Mouse (Mus musculus) hindbrain, embryonic 13.5 days (tissue): ENCODE data around the gene Pycr1. TPM values are rescaled to one million over a fixed set of nuclear protein-coding genes. Genes with fewer than 3 reads are reported as not detected.

Experiments
- ATAC-seq: fragments of 200-750 bp; cut with Nextera tagmentation; 2 replicates; pipeline ENCODE4 v1.8.0; 2017; ENCODE audit warnings: moderate TSS enrichment; ENCODE audit not compliant: low FRiP score
- H3K27ac ChIP-seq: fragments of 300-500 bp; sonication (generic); 2 replicates; pipeline ENCODE4 v1.5.1; 2015; ENCODE audit warnings: inconsistent platforms, mild to moderate bottlenecking, moderate library complexity
- H3K27me3 ChIP-seq: fragments of 300-500 bp; sonication (generic); 2 replicates; pipeline ENCODE4 v1.6.1; 2015; ENCODE audit warnings: mild to moderate bottlenecking, inconsistent platforms
- H3K36me3 ChIP-seq: fragments of 300-500 bp; sonication (generic); 2 replicates; pipeline ENCODE4 v1.6.1; 2015; ENCODE audit warnings: mild to moderate bottlenecking, inconsistent platforms
- H3K4me1 ChIP-seq: fragments of 300-500 bp; sonication (generic); replicated peaks from 2 replicates; pipeline ENCODE4 v1.6.1; 2015; ENCODE audit warnings: inconsistent platforms
- H3K4me2 ChIP-seq: fragments of 300-500 bp; sonication (generic); 2 replicates; pipeline ENCODE4 v1.6.1; 2015; ENCODE audit warnings: inconsistent platforms, mild to moderate bottlenecking, moderate library complexity
- H3K4me3 ChIP-seq: fragments of 300-500 bp; sonication (generic); 2 replicates; pipeline ENCODE4 v1.5.1; 2015; ENCODE audit warnings: mild to moderate bottlenecking, inconsistent platforms
- H3K9ac ChIP-seq: fragments of 300-500 bp; sonication (generic); 2 replicates; pipeline ENCODE4 v1.6.1; 2015; ENCODE audit warnings: mild to moderate bottlenecking, inconsistent platforms
- H3K9me3 ChIP-seq: fragments of 300-500 bp; sonication (generic); 2 replicates; pipeline ENCODE4 v1.6.1; 2016; ENCODE audit warnings: inconsistent platforms
- WGBS: fragments of 180-500 bp; shearing (Covaris S2); methylation state at CpG from one replicate; pipeline ENCODE4 v1.1.7; 2015; 5-methylcytosine and 5-hydroxymethylcytosine counted together
- polyA plus RNA-seq: library from polyadenylated mRNA; unstranded; fragments of >200 nt; fragmentation: Nextera tagmentation; extraction: Ambion mirVana; gene quantifications from 2 replicates; pipeline ENCODE4 v1.2.1, GENCODE M21; 2015

The Pycr1 gene
- polyA plus RNA-seq, 1 experiment from 2014 or later: 23.3 TPM

GRCm38 (mm10) chr11:120609250-120609649 is 34.3 kb downstream of the Pycr1 start:
- no peak; the same call in 1 of the 2 replicates for ATAC-seq
- Histone ChIP-seq H3K4me2 (no peak overlapping the region), H3K4me3 (no peak overlapping the region), H3K27me3 (peaks cover 32% of the 10 kb centered on the region), H3K36me3 (peaks cover 78% of the 10 kb centered on the region), H3K4me1 (peaks cover 21% of the 10 kb centered on the region), H3K9me3 (no peaks in the 10 kb centered on the region), H3K9ac (0 out of 2 replicates have a peak overlapping the region, but pooled peaks have one; percentile 61), H3K27ac (no peak overlapping the region)
- 43% methylated on average over 7 of the region's 8 CpGs for WGBS

GRCm38 (mm10) chr11:120608241-120609034 is 35.1 kb downstream of the Pycr1 start, which contains the start of gene Npb:
Gene Npb (plus strand): TSS chr11:120608477.
- Histone ChIP-seq H3K4me3 (peak within 1 kb of the TSS; percentile 25), H3K9me3 (no peaks in the 10 kb centered on the region), H3K4me2 (peak within 1 kb of the TSS; percentile 48), H3K4me1 (peaks cover 21% of the 10 kb centered on the region), H3K9ac (peak within 1 kb of the TSS; percentile 61), H3K27me3 (peaks cover 32% of the 10 kb centered on the region), H3K36me3 (peaks cover 78% of the 10 kb centered on the region), H3K27ac (no peak within 1 kb of the TSS)
- no peak for ATAC-seq
- 6% methylated on average over 45 of the region's 45 CpGs for WGBS

GRCm38 (mm10) chr11:120606764-120607163 is 36.8 kb downstream of the Pycr1 start:
- H3K9me3 ChIP-seq: no peaks in the 10 kb centered on the region
- 79% methylated on average over 4 of the region's 4 CpGs for WGBS
- no peak overlapping the region for H3K4me3 ChIP-seq
- no peak for ATAC-seq
- no peak overlapping the region for H3K4me2 ChIP-seq
- peaks cover 78% of the 10 kb centered on the region for H3K36me3 ChIP-seq
- H3K9ac ChIP-seq: no peak overlapping the region
- H3K27me3 ChIP-seq: peaks cover 32% of the 10 kb centered on the region
- H3K4me1 ChIP-seq: peaks cover 18% of the 10 kb centered on the region
- no peak overlapping the region for H3K27ac ChIP-seq

GRCm38 (mm10) chr11:120605667-120606066 is 37.9 kb downstream of the Pycr1 start:
- H3K27me3 ChIP-seq: peaks cover 32% of the 10 kb centered on the region
- peaks cover 77% of the 10 kb centered on the region for H3K36me3 ChIP-seq
- H3K4me2 ChIP-seq: no peak overlapping the region

GRCm38 (mm10) chr11:120603545-120603944 is 40.0 kb downstream of the Pycr1 start:
- Histone ChIP-seq H3K36me3 (peaks cover 67% of the 10 kb centered on the region), H3K27me3 (peaks cover 18% of the 10 kb centered on the region), H3K4me3 (no peak overlapping the region), H3K27ac (no peak overlapping the region), H3K9ac (no peak overlapping the region), H3K4me2 (no peak overlapping the region), H3K9me3 (no peaks in the 10 kb centered on the region), H3K4me1 (peaks cover 23% of the 10 kb centered on the region)
- no peak for ATAC-seq
- WGBS: 89% methylated on average over 2 of the region's 2 CpGs

More at GRCm38 (mm10) chr11:120605667-120606066, 37.9 kb downstream of the Pycr1 start:
- peaks cover 18% of the 10 kb centered on the region for H3K4me1 ChIP-seq
- H3K27ac ChIP-seq: no peak overlapping the region
- no peak overlapping the region for H3K9ac ChIP-seq
- H3K4me3 ChIP-seq: no peak overlapping the region
- no peaks in the 10 kb centered on the region for H3K9me3 ChIP-seq
- ATAC-seq: no peak
- WGBS: 92% methylated on average over 7 of the region's 7 CpGs

GRCm38 (mm10) chr11:120600716-120601115 is 42.9 kb downstream of the Pycr1 start:
- 93% methylated on average over 3 of the region's 3 CpGs for WGBS
- Histone ChIP-seq H3K4me1 (peaks cover 28% of the 10 kb centered on the region), H3K4me2 (no peak overlapping the region), H3K27me3 (no peaks in the 10 kb centered on the region), H3K36me3 (peaks cover 65% of the 10 kb centered on the region), H3K27ac (no peak overlapping the region), H3K9me3 (no peaks in the 10 kb centered on the region), H3K4me3 (no peak overlapping the region), H3K9ac (no peak overlapping the region)
- ATAC-seq: no peak

- 49% methylated on average over 17 of the region's 17 CpGs for WGBS
- H3K9ac ChIP-seq: peak overlapping the region; percentile 79
- no peaks in the 10 kb centered on the region for H3K9me3 ChIP-seq
- no peaks in the 10 kb centered on the region for H3K27me3 ChIP-seq
- ATAC-seq: 0 out of 2 replicates have a peak, but pooled peaks have one; percentile 7
- H3K27ac ChIP-seq: peak overlapping the region; percentile 92; the same call in 1 of the 2 replicates
- peaks cover 63% of the 10 kb centered on the region for H3K36me3 ChIP-seq
- H3K4me2 ChIP-seq: peak overlapping the region; percentile 79
- peaks cover 28% of the 10 kb centered on the region for H3K4me1 ChIP-seq
- peak overlapping the region; percentile 100 for H3K4me3 ChIP-seq
These were observed 44.5 kb downstream of the Pycr1 start for GRCm38 (mm10) chr11:120598990-120599549.

GRCm38 (mm10) chr11:120598283-120598989 is 45.1 kb downstream of the Pycr1 start, which contains the start of the genes Alyref and Anapc11:
Gene Alyref (minus strand): TSS chr11:120598365.
Gene Anapc11 (plus strand): TSS chr11:120598421.
- under 1% methylated on average over 88 of the region's 88 CpGs for WGBS

GRCm38 (mm10) chr11:120597240-120598235 is 46.0 kb downstream of the Pycr1 start:
- WGBS: 6% methylated on average over 81 of the region's 99 CpGs
- Histone ChIP-seq H3K9me3 (no peaks in the 10 kb centered on the region), H3K4me1 (peaks cover 28% of the 10 kb centered on the region), H3K4me2 (peak overlapping the region; percentile 96), H3K27ac (peak overlapping the region; percentile 92), H3K27me3 (no peaks in the 10 kb centered on the region), H3K36me3 (peaks cover 63% of the 10 kb centered on the region), H3K9ac (peak overlapping the region; percentile 99), H3K4me3 (peak overlapping the region; percentile 100)
- peak; percentile 67 for ATAC-seq

More at GRCm38 (mm10) chr11:120598283-120598989, 45.1 kb downstream of the Pycr1 start, which contains the start of the genes Alyref and Anapc11:
- Histone ChIP-seq H3K9ac (peak within 1 kb of the TSS; percentile 99), H3K4me2 (peak within 1 kb of the TSS; percentile 96), H3K36me3 (peaks cover 63% of the 10 kb centered on the region), H3K9me3 (no peaks in the 10 kb centered on the region), H3K4me3 (peak within 1 kb of the TSS; percentile 100), H3K4me1 (peaks cover 28% of the 10 kb centered on the region), H3K27me3 (no peaks in the 10 kb centered on the region), H3K27ac (peak within 1 kb of the TSS; percentile 92)
- ATAC-seq: peak; percentile 98

GRCm38 (mm10) chr11:120588531-120588930 is 55.0 kb downstream of the Pycr1 start:
- Histone ChIP-seq H3K27ac (no peak overlapping the region), H3K27me3 (no peaks in the 10 kb centered on the region), H3K4me1 (no peaks in the 10 kb centered on the region), H3K9ac (no peak overlapping the region), H3K4me2 (no peak overlapping the region), H3K9me3 (peaks cover 4% of the 10 kb centered on the region; the same call in 1 of the 2 replicates), H3K36me3 (peaks cover 88% of the 10 kb centered on the region), H3K4me3 (no peak overlapping the region)
- no peak for ATAC-seq
- 93% methylated on average over 6 of the region's 6 CpGs for WGBS
